In the genomic region with DNA sequence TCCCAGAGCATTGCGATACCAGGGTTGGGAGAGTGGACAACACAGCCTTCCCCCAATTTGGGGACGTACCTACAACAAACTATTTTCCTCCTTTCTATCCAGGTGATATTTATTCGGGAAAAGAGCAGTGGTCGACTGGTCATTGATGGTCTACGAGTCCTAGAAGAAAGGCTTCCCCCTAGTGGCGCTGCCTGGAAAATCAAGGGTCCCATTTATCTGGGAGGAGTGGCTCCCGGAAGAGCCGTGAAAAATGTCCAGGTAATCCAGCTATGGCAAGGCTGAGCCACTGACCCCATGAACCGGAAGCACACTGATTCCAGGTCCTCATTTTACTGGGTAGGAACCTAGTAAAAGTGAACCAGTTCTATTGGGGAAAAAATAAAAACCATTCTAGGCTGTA, we compare ENCODE assay signal across 9 mouse cellular contexts. TPM values are rescaled to one million over a fixed set of nuclear protein-coding genes. Genes with fewer than 3 reads are reported as not detected.
DNase-seq lines count a peak whose midpoint lies in the region; ATAC-seq lines count a peak whose summit lies in the region.
"Had no signal": no experiment of that assay in that cellular context is flagged by ENCODE, and none has a peak within 500 bp of the region (broad histone marks: within the 10 kb centered on the region; RNA-seq: fewer than 3 reads in every experiment).

No protein-coding gene starts in this region.

- no peaks in the 10 kb centered on the region for H3K36me3 ChIP-seq in midbrain, embryonic 14.5 days (ENCODE audit: control insufficient read depth, insufficient read depth, low read length)
- no peaks in the 10 kb centered on the region for H3K36me3 ChIP-seq in midbrain, embryonic 10.5 days

- DNase-seq in frontal cortex, postnatal 10 days (ENCODE audit: low spot score in 2 of 2) = no peak
- peak; percentile 39 for DNase-seq in midbrain, embryonic 14.5 days
- no peak for DNase-seq in midbrain, embryonic 10.5 days (ENCODE audit: low spot score)
- peak; percentile 23 for DNase-seq in adrenal gland, postnatal 25 days
- DNase-seq in kidney, postnatal 10 days = peak; percentile 60
- DNase-seq in urinary bladder, postnatal 10 days (ENCODE audit: low spot score) = no peak

- H3K4me1 ChIP-seq in midbrain, embryonic 14.5 days (ENCODE audit: control insufficient read depth, insufficient read depth, low read length) = no peaks in the 10 kb centered on the region
- H3K4me1 ChIP-seq in midbrain, embryonic 10.5 days = no peaks in the 10 kb centered on the region

- H3K9ac ChIP-seq in midbrain, embryonic 14.5 days (replicated peaks; ENCODE audit: low read length) = no peak overlapping the region

- no peak overlapping the region for H3K27ac ChIP-seq in midbrain, embryonic 14.5 days (replicated peaks; ENCODE audit: low read depth, low read length)
- H3K27ac ChIP-seq in midbrain, embryonic 10.5 days (replicated peaks) = no peak overlapping the region
- H3K27ac ChIP-seq: macrophage had no signal

- 90% methylated on average over 9 of the region's 9 CpGs for WGBS in midbrain, embryonic 14.5 days
- WGBS in midbrain, embryonic 10.5 days = 85% methylated on average over 9 of the region's 9 CpGs

- ATAC-seq in frontal cortex, adult (ENCODE audit: low TSS enrichment) = peak; percentile 76
- no peak for ATAC-seq in midbrain, embryonic 14.5 days (ENCODE audit: low FRiP score, low TSS enrichment)
- ATAC-seq in inflammation-experienced regulatory T-cells, adult 6 months = no peak

- H3K4me2 ChIP-seq in midbrain, embryonic 14.5 days (ENCODE audit: low read length) = no peak overlapping the region

- no peak overlapping the region for H3K4me3 ChIP-seq in midbrain, embryonic 14.5 days (replicated peaks; ENCODE audit: low read depth, low read length)
- no peak overlapping the region for H3K4me3 ChIP-seq in midbrain, embryonic 10.5 days

- no peaks in the 10 kb centered on the region for H3K27me3 ChIP-seq in midbrain, embryonic 14.5 days (ENCODE audit: control insufficient read depth, insufficient read depth, low read length)
- H3K27me3 ChIP-seq in midbrain, embryonic 10.5 days (ENCODE audit: low read depth, poor library complexity, severe bottlenecking) = no peaks in the 10 kb centered on the region

- no peaks in the 10 kb centered on the region for H3K9me3 ChIP-seq in midbrain, embryonic 14.5 days (ENCODE audit: control insufficient read depth, low read length)
- no peaks in the 10 kb centered on the region for H3K9me3 ChIP-seq in midbrain, embryonic 10.5 days (replicated peaks)

RNA-seq across cellular contexts. Expression of a gene that starts 36.7 kb away (rescaled TPM):
- polyA plus RNA-seq in midbrain, embryonic 14.5 days (2014; fragmentation: Nextera tagmentation; extraction: Ambion mirVana) = 33.9 and 36.1 TPM in 2 replicates
- polyA plus RNA-seq in midbrain, embryonic 10.5 days (2016; fragmentation: Nextera tagmentation; extraction: Ambion mirVana) = 14.2 and 15.4 TPM in 2 replicates
- total RNA-seq in adrenal gland, postnatal 25 days (2021) = 0.67 and 3.7 TPM in 2 replicates
- polyA plus RNA-seq in inflammation-experienced regulatory T-cells, adult 6 months (2017; shearing (Covaris generic)) = 1 to 10 TPM; 1.6 to 2.3 (median 1.7) TPM

RNA-seq across cellular contexts. Expression of a gene that starts 36.8 kb away (rescaled TPM):
- polyA plus RNA-seq in midbrain, embryonic 14.5 days (2014; fragmentation: Nextera tagmentation; extraction: Ambion mirVana) = 9.4 and 11.7 TPM in 2 replicates
- polyA plus RNA-seq in midbrain, embryonic 10.5 days (2016; fragmentation: Nextera tagmentation; extraction: Ambion mirVana) = 22.0 and 24.9 TPM in 2 replicates
- 1.8 and 3.1 TPM in 2 replicates for total RNA-seq in adrenal gland, postnatal 25 days (2021)
- 10 to 100 TPM in 1 of 3 experiments, 1 to 10 TPM in 2; 2.5 to 11.1 (median 3.4) TPM for polyA plus RNA-seq in inflammation-experienced regulatory T-cells, adult 6 months (2017; shearing (Covaris generic))

Comparison
In these comparisons a context has a peak if more than half of its experiments do, and no peak if none do; other contexts are left out.
1. DNase-seq: peak in midbrain, embryonic 14.5 days (single experiment), adrenal gland, postnatal 25 days (single experiment) and kidney, postnatal 10 days (single experiment); none in frontal cortex, postnatal 10 days (0 of 2), midbrain, embryonic 10.5 days (single experiment) and urinary bladder, postnatal 10 days (single experiment).